ENCODE assay signal across 15 mouse cellular contexts in genomic region chr2:172958579-172958978, GRCm38 (mm10). TPM values are rescaled to one million over a fixed set of nuclear protein-coding genes. Genes with fewer than 3 reads are reported as not detected.
DNase-seq lines count a peak whose midpoint lies in the region; ATAC-seq and TF ChIP-seq lines count a peak whose summit lies in the region.
"Had no signal": no experiment of that assay in that cellular context is flagged by ENCODE, and none has a peak within 500 bp of the region (broad histone marks: within the 10 kb centered on the region; RNA-seq: fewer than 3 reads in every experiment).

No protein-coding gene starts in this region.

- no peak overlapping the region for H3K9ac ChIP-seq in intestine, embryonic 16.5 days (ENCODE audit: low read depth, low read length)
- no peak overlapping the region for H3K9ac ChIP-seq in intestine, postnatal 0 days (ENCODE audit: low read depth, low read length)
- H3K9ac ChIP-seq in forebrain, embryonic 15.5 days (replicated peaks): no peak overlapping the region
- no peak overlapping the region for H3K9ac ChIP-seq in midbrain, embryonic 11.5 days (ENCODE audit: low read length)

- 16% methylated on average over 5 of the region's 5 CpGs for WGBS in intestine, embryonic 16.5 days
- 32% methylated on average over 5 of the region's 5 CpGs for WGBS in intestine, postnatal 0 days
- 5% methylated on average over 5 of the region's 5 CpGs for WGBS in forebrain, embryonic 15.5 days
- 6% methylated on average over 5 of the region's 5 CpGs for WGBS in midbrain, embryonic 11.5 days

- no peaks in the 10 kb centered on the region for H3K36me3 ChIP-seq in intestine, embryonic 16.5 days (ENCODE audit: control insufficient read depth, insufficient read depth, low read length)
- H3K36me3 ChIP-seq in intestine, postnatal 0 days (ENCODE audit: control insufficient read depth, insufficient read depth): no peaks in the 10 kb centered on the region
- no peaks in the 10 kb centered on the region for H3K36me3 ChIP-seq in forebrain, embryonic 15.5 days
- no peaks in the 10 kb centered on the region for H3K36me3 ChIP-seq in midbrain, embryonic 11.5 days (ENCODE audit: control insufficient read depth, insufficient read depth, low read length)

- no peaks in the 10 kb centered on the region for H3K4me1 ChIP-seq in intestine, embryonic 16.5 days (ENCODE audit: control insufficient read depth, insufficient read depth, low read length)
- no peaks in the 10 kb centered on the region for H3K4me1 ChIP-seq in intestine, postnatal 0 days (replicated peaks; ENCODE audit: control insufficient read depth, insufficient read depth, low read length)
- peaks cover 5% of the 10 kb centered on the region; the same call in 1 of the 2 replicates for H3K4me1 ChIP-seq in forebrain, embryonic 15.5 days
- H3K4me1 ChIP-seq in midbrain, embryonic 11.5 days (ENCODE audit: control insufficient read depth, insufficient read depth, low read length): peaks cover 7% of the 10 kb centered on the region

- no peak for TF ChIP-seq CTCF in intestine, postnatal 0 days (IDR thresholded peaks at IDR 0.05; ENCODE audit: low read depth)

- no peak overlapping the region for H3K27ac ChIP-seq in intestine, embryonic 16.5 days (ENCODE audit: low read length)
- H3K27ac ChIP-seq in intestine, postnatal 0 days (ENCODE audit: low read depth, low read length): no peak overlapping the region
- no peak overlapping the region for H3K27ac ChIP-seq in forebrain, embryonic 15.5 days (replicated peaks)
- H3K27ac ChIP-seq in midbrain, embryonic 11.5 days (ENCODE audit: low read depth, low read length): no peak overlapping the region
- H3K27ac ChIP-seq: stomach, postnatal 0 days had no signal

- H3K9me3 ChIP-seq in intestine, embryonic 16.5 days (ENCODE audit: control insufficient read depth, low read length): peaks cover 7% of the 10 kb centered on the region; the same call in 1 of the 2 replicates
- H3K9me3 ChIP-seq in intestine, postnatal 0 days (ENCODE audit: control insufficient read depth): no peaks in the 10 kb centered on the region
- H3K9me3 ChIP-seq in forebrain, embryonic 15.5 days: 0 out of 2 replicates have a peak, but pooled peaks cover 12% of the 10 kb centered on the region
- peaks cover 10% of the 10 kb centered on the region; the same call in 1 of the 2 replicates for H3K9me3 ChIP-seq in midbrain, embryonic 11.5 days (ENCODE audit: control insufficient read depth, low read length)

- no peak overlapping the region for H3K4me3 ChIP-seq in intestine, embryonic 16.5 days (ENCODE audit: low read length)
- no peak overlapping the region for H3K4me3 ChIP-seq in intestine, postnatal 0 days (ENCODE audit: low read depth, low read length)
- no peak overlapping the region for H3K4me3 ChIP-seq in forebrain, embryonic 15.5 days
- no peak overlapping the region for H3K4me3 ChIP-seq in midbrain, embryonic 11.5 days (ENCODE audit: low read depth, low read length)
- H3K4me3 ChIP-seq: erythroblast, embryonic 14.5 days; myocyte had no signal

- 0 out of 2 replicates have a peak, but pooled peaks have one; percentile 50 for ATAC-seq in intestine, embryonic 16.5 days
- ATAC-seq in intestine, postnatal 0 days: no peak
- peak; percentile 35; the same call in 1 of the 2 replicates for ATAC-seq in forebrain, embryonic 15.5 days (replicated peaks)
- ATAC-seq in midbrain, embryonic 11.5 days (ENCODE audit: low FRiP score): peak; percentile 83

- H3K27me3 ChIP-seq in intestine, embryonic 16.5 days (replicated peaks; ENCODE audit: control insufficient read depth, insufficient read depth, low read length): no peaks in the 10 kb centered on the region
- H3K27me3 ChIP-seq in intestine, postnatal 0 days (replicated peaks; ENCODE audit: control insufficient read depth, insufficient read depth, low read length): no peaks in the 10 kb centered on the region
- no peaks in the 10 kb centered on the region for H3K27me3 ChIP-seq in forebrain, embryonic 15.5 days
- H3K27me3 ChIP-seq in midbrain, embryonic 11.5 days (ENCODE audit: control insufficient read depth, insufficient read depth, low read length): no peaks in the 10 kb centered on the region

- no peak overlapping the region for H3K4me2 ChIP-seq in intestine, embryonic 16.5 days (ENCODE audit: low read depth, low read length)
- no peak overlapping the region for H3K4me2 ChIP-seq in intestine, postnatal 0 days (replicated peaks; ENCODE audit: low read depth)
- H3K4me2 ChIP-seq in forebrain, embryonic 15.5 days (replicated peaks): no peak overlapping the region
- H3K4me2 ChIP-seq in midbrain, embryonic 11.5 days: no peak overlapping the region

- peak; percentile 68 for DNase-seq in embryo, embryonic 10.5 days (ENCODE audit: low spot score)
- DNase-seq in midbrain, embryonic 11.5 days (ENCODE audit: low spot score, missing footprints): peak; percentile 89
- no peak for DNase-seq in Muller cell, postnatal 12 days (ENCODE audit: inconsistent ontology term)
- DNase-seq in natural killer cell, adult 2 months (ENCODE audit: low spot score in 2 of 2): no peak
- DNase-seq in urinary bladder, postnatal 36 days (ENCODE audit: low spot score in 2 of 2): no peak
- DNase-seq: adrenal gland, postnatal 25 days; cerebellum, adult 8-10 months; lung, adult 18-20 months; right cerebral cortex, postnatal 4 days had no signal

RNA-seq across cellular contexts. Expression of gene Bmp7, which starts 18.5 kb away (rescaled TPM):
- polyA plus RNA-seq in intestine, embryonic 16.5 days (2015; fragmentation: Nextera tagmentation; extraction: Ambion mirVana): 19.6 and 24.9 TPM in 2 replicates
- 37.6 and 41.1 TPM in 2 replicates for polyA plus RNA-seq in intestine, postnatal 0 days (2015; fragmentation: Nextera tagmentation; extraction: Ambion mirVana)
- 8.4 and 9.5 TPM in 2 replicates for polyA plus RNA-seq in forebrain, embryonic 15.5 days (2015; fragmentation: Nextera tagmentation; extraction: Ambion mirVana)
- polyA plus RNA-seq in midbrain, embryonic 11.5 days (2014; fragmentation: Nextera tagmentation; extraction: Ambion mirVana): 17.3 and 20.2 TPM in 2 replicates
- polyA plus RNA-seq: erythroblast, embryonic 14.5 days; myocyte had no signal

RNA-seq across cellular contexts. Expression of gene Spo11, which starts 18.9 kb away (rescaled TPM):
- polyA plus RNA-seq in intestine, embryonic 16.5 days (2015; fragmentation: Nextera tagmentation; extraction: Ambion mirVana): 0.04 and 0.11 TPM in 2 replicates
- 0.04 TPM in 1 of 2 replicates, not detected in the other for polyA plus RNA-seq in intestine, postnatal 0 days (2015; fragmentation: Nextera tagmentation; extraction: Ambion mirVana)
- 0.46 and 0.97 TPM in 2 replicates for polyA plus RNA-seq in forebrain, embryonic 15.5 days (2015; fragmentation: Nextera tagmentation; extraction: Ambion mirVana)
- polyA plus RNA-seq in midbrain, embryonic 11.5 days (2014; fragmentation: Nextera tagmentation; extraction: Ambion mirVana): 0.25 and 0.26 TPM in 2 replicates
- polyA plus RNA-seq: myocyte had no signal

RNA-seq across cellular contexts. Expression of gene Rae1, which starts 41.3 kb away (rescaled TPM):
- 110 and 117 TPM in 2 replicates for polyA plus RNA-seq in intestine, embryonic 16.5 days (2015; fragmentation: Nextera tagmentation; extraction: Ambion mirVana)
- polyA plus RNA-seq in intestine, postnatal 0 days (2015; fragmentation: Nextera tagmentation; extraction: Ambion mirVana): 62.8 and 63.5 TPM in 2 replicates
- polyA plus RNA-seq in forebrain, embryonic 15.5 days (2015; fragmentation: Nextera tagmentation; extraction: Ambion mirVana): 162 and 163 TPM in 2 replicates
- polyA plus RNA-seq in midbrain, embryonic 11.5 days (2014; fragmentation: Nextera tagmentation; extraction: Ambion mirVana): 137 and 140 TPM in 2 replicates

Comparison
In these comparisons a context has a peak if more than half of its experiments do, and no peak if none do; other contexts are left out.
1. DNase-seq: peak in embryo, embryonic 10.5 days (single experiment) and midbrain, embryonic 11.5 days (single experiment); none in Muller cell, postnatal 12 days (single experiment), natural killer cell, adult 2 months (0 of 2) and urinary bladder, postnatal 36 days (0 of 2).